Mouse (Mus musculus) neural tube, embryonic 14.5 days (tissue): ENCODE results near the gene Zfc3h1. TPM values are rescaled to one million over a fixed set of nuclear protein-coding genes. Genes with fewer than 3 reads are reported as not detected.

ENCODE experiments used
- ATAC-seq: fragments of 200-750 bp; cut with Nextera tagmentation; 2 replicates; pipeline ENCODE4 v1.8.0; 2017; ENCODE audit warnings: low read depth, mild to moderate bottlenecking, moderate TSS enrichment, moderate library complexity
- H3K27ac ChIP-seq: fragments of 300-500 bp; sonication (generic); 2 replicates; pipeline ENCODE4 v1.5.1; 2014; ENCODE audit warnings: low read depth, mild to moderate bottlenecking, control low read depth, low read length, moderate library complexity, mixed read lengths
- H3K27me3 ChIP-seq: fragments of 300-500 bp; sonication (generic); 2 replicates; pipeline ENCODE4 v1.6.1; 2014; ENCODE audit warnings: low read length; ENCODE audit not compliant: control insufficient read depth, insufficient read depth
- H3K36me3 ChIP-seq: fragments of 300-500 bp; sonication (generic); 2 replicates; pipeline ENCODE4 v1.6.1; 2014; ENCODE audit warnings: low read length, mixed read lengths; ENCODE audit not compliant: control insufficient read depth, insufficient read depth
- H3K4me1 ChIP-seq: fragments of 300-500 bp; sonication (generic); 2 replicates; pipeline ENCODE4 v1.6.1; 2014; ENCODE audit warnings: low read length; ENCODE audit not compliant: control insufficient read depth, insufficient read depth
- H3K4me2 ChIP-seq: fragments of 300-500 bp; sonication (generic); 2 replicates; pipeline ENCODE4 v1.6.1; 2014; ENCODE audit warnings: mild to moderate bottlenecking, low read depth, low read length, control low read depth
- H3K4me3 ChIP-seq: fragments of 300-500 bp; sonication (generic); 2 replicates; pipeline ENCODE4 v1.5.1; 2014; ENCODE audit warnings: low read depth, low read length, control low read depth, mixed read lengths
- H3K9ac ChIP-seq: fragments of 300-500 bp; sonication (generic); replicated peaks from 2 replicates; pipeline ENCODE4 v1.6.1; 2014; ENCODE audit warnings: low read depth, mild to moderate bottlenecking, control low read depth, low read length, mixed read lengths
- H3K9me3 ChIP-seq: fragments of 300-500 bp; sonication (generic); 2 replicates; pipeline ENCODE4 v1.6.1; 2016; ENCODE audit warnings: low read length; ENCODE audit not compliant: control insufficient read depth
- WGBS: fragments of 180-500 bp; shearing (Covaris S2); extraction: QIAGEN DNeasy Blood & Tissue Kit; methylation state at CpG from one replicate; pipeline ENCODE4 v1.1.7; 2014; 5-methylcytosine and 5-hydroxymethylcytosine counted together
- polyA plus RNA-seq: library from polyadenylated mRNA; unstranded; fragments of >200 nt; fragmentation: Nextera tagmentation; extraction: Ambion mirVana; gene quantifications from 2 replicates; pipeline ENCODE4 v1.2.1, GENCODE M21; 2014

Gene Zfc3h1
- polyA plus RNA-seq, 1 experiment from 2014 or later: 26.6 TPM

- no peak overlapping the region for H3K4me3 ChIP-seq
- H3K27ac ChIP-seq: no peak overlapping the region
- WGBS: 86% methylated on average over 2 of the region's 2 CpGs
- no peaks in the 10 kb centered on the region for H3K27me3 ChIP-seq
- peaks cover 21% of the 10 kb centered on the region for H3K4me1 ChIP-seq
- no peaks in the 10 kb centered on the region for H3K36me3 ChIP-seq
- ATAC-seq: no peak
- H3K9me3 ChIP-seq: no peaks in the 10 kb centered on the region
- peak overlapping the region; percentile 67; the same call in 1 of the 2 replicates for H3K4me2 ChIP-seq
- H3K9ac ChIP-seq: no peak overlapping the region
Measured at GRCm38 (mm10) chr10:115381506-115382084, 3.2 kb upstream of the Zfc3h1 start.

- peak overlapping the region; percentile 67 for H3K4me2 ChIP-seq
- no peaks in the 10 kb centered on the region for H3K9me3 ChIP-seq
- H3K4me3 ChIP-seq: peak overlapping the region; percentile 97
- H3K4me1 ChIP-seq: peaks cover 32% of the 10 kb centered on the region
- H3K9ac ChIP-seq: peak overlapping the region; percentile 90; the same call in 1 of the 2 replicates
- H3K36me3 ChIP-seq: no peaks in the 10 kb centered on the region
- 11% methylated on average over 12 of the region's 12 CpGs for WGBS
- peak overlapping the region; percentile 53 for H3K27ac ChIP-seq
- no peak for ATAC-seq
- no peaks in the 10 kb centered on the region for H3K27me3 ChIP-seq
Measured at GRCm38 (mm10) chr10:115382846-115383643, 1.7 kb upstream of the Zfc3h1 start.

DNA sequence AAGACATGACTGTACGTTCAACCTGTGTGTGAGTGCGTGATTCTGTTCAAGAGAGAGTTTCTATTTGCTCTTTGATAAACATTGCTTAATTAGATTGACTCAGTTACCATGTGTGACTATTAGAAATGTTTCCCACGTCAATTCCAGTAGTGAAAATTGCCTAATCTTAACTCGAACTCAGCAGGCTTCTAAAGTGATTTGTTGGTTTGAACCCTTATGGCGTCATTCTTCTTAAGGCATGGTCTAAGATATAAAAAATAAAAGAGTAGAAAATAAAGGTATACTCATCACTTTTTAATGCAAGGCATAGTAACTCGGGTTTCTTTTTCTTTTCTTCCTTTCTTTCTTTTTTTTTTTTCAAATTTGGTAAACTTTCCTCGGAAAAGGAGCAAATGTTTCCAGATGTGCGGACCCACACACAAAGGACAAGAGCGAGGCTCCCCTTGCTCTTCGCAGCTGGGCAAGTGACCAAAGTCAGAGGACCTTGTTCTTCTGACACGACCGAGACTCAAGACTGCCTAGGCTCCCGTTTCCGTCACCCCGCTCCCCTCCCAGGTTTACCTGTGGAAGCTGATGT, 1.0 kb upstream of the Zfc3h1 start:
- Histone ChIP-seq H3K4me3 (peak overlapping the region; percentile 97), H3K27ac (peak overlapping the region; percentile 98), H3K27me3 (no peaks in the 10 kb centered on the region), H3K9ac (peak overlapping the region; percentile 90), H3K4me2 (peak overlapping the region; percentile 67), H3K36me3 (no peaks in the 10 kb centered on the region), H3K4me1 (peaks cover 38% of the 10 kb centered on the region), H3K9me3 (no peaks in the 10 kb centered on the region)
- no peak for ATAC-seq
- WGBS: under 1% methylated on average over 15 of the region's 15 CpGs

DNA sequence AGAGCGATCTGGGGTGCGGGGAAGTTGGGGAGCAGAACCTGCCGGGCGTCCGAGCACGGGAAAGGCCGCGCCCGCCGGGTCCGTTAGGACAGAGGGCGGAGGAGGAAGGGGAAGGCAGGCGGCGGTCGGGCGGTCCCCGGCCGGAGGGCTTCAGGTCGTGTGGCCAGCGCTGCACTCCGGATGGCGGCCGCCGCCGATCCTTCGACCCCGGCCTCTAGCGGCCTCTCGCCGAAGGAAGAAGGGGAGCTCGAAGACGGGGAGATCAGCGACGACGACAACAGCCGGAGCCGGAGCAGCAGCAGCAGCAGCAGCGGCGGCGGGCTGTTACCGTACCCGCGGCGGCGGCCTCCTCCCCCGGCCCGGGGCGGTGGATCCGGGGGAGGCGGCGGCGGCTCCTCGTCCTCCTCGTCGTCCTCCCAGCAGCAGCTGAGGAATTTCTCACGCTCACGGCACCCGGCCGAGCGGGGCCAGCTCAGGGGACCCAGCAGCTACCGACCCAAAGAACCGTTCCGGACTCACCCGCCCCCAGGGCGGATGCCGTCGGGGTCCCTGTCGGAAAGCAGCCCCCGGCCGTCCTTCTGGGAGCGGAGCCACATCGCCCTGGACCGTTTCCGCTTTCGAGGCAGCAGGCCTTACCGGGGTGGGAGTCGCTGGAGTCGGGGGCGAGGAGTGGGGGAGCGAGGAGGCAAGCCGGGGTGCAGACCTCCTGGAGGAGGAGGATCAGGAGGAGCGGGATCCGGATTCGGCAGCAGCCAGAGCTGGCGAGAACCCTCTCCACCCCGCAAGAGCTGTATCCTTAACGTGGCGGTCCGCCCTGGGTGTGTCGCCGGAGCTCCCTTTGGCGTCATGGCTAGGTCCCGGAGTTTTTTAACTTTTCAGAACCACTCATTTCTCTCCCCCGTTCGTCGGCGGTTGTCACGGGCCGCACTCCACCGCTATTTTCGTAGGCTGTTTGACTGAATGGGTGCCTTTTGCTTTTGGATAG, 551 bp downstream of the Zfc3h1 start:
- Histone ChIP-seq H3K4me1 (peaks cover 38% of the 10 kb centered on the region), H3K27me3 (no peaks in the 10 kb centered on the region), H3K27ac (peak overlapping the region; percentile 92), H3K36me3 (no peaks in the 10 kb centered on the region; the same call in 1 of the 2 replicates), H3K4me2 (peak overlapping the region; percentile 74), H3K9ac (peak overlapping the region; percentile 90), H3K4me3 (peak overlapping the region; percentile 97), H3K9me3 (no peaks in the 10 kb centered on the region)
- ATAC-seq: no peak; the same call in 1 of the 2 replicates
- under 1% methylated on average over 80 of the region's 101 CpGs for WGBS

DNA sequence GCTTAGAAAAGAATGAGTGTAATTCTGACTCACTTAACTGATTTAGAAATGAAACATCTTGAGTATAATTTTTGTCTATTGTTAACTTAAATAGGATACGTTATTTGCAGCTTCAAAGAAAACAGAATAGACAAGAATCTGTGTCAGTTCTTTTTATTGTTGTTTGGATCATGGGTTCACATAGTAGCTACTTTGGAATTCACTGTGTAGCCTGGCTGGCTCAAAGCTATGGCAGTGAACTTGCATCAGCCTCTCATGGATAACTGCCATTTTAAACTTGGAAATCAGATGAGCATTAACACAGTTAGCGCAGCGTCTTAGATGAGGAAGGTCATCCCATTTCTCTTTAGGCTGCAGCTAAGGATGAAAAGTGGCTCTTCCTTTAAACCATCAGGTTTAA, 3.1 kb downstream of the Zfc3h1 start:
- Histone ChIP-seq H3K27ac (no peak overlapping the region), H3K4me3 (no peak overlapping the region), H3K27me3 (no peaks in the 10 kb centered on the region), H3K4me1 (peaks cover 30% of the 10 kb centered on the region), H3K9ac (0 out of 2 replicates have a peak overlapping the region, but pooled peaks have one; percentile 18), H3K36me3 (peaks cover 8% of the 10 kb centered on the region; the same call in 1 of the 2 replicates), H3K9me3 (no peaks in the 10 kb centered on the region), H3K4me2 (peak overlapping the region; percentile 26)
- WGBS: 84% methylated on average over 3 of the region's 3 CpGs
- no peak for ATAC-seq

DNA sequence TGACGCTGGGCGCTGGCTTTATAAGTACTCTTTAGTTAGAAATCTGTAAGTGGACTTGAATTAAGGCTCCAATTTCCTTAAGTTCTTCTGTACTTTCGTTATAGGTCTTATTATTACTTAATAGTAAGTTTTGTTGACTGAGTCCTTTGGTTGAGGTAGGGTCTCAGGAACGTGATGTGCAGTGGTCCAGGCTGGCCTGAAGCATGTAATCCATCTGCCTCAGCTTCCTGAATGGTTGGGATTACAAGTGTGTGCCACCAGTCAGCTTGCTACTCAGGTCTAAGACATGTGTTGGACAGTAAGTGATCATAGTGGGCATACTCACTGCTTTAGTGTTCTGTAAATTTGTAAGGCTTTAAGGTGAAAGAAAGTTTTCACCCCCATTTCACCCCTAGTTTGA, 6.3 kb downstream of the Zfc3h1 start:
- Histone ChIP-seq H3K4me3 (no peak overlapping the region), H3K36me3 (peaks cover 8% of the 10 kb centered on the region; the same call in 1 of the 2 replicates), H3K9ac (no peak overlapping the region), H3K27ac (no peak overlapping the region), H3K4me2 (no peak overlapping the region), H3K4me1 (peaks cover 25% of the 10 kb centered on the region), H3K27me3 (no peaks in the 10 kb centered on the region), H3K9me3 (no peaks in the 10 kb centered on the region)
- 92% methylated on average over 4 of the region's 4 CpGs for WGBS
- no peak for ATAC-seq

DNA sequence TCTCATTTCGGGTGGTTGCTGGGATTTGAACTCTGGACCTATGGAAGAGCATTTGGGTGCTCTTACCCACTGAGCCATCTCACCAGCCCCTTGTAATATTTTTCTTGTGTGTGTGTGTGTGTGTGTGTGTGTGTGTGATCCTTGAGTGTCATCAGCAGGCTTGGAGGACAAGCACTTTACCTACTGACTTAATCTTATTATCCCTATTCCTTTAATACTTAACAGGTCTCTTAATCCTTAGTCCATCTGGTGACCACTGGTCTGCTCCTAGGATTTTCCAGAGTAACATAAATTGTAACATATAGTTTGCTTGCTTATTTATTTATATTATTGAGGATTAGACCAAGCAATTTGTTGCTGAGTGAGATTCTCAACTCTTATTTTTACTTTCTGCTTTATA, 7.1 kb downstream of the Zfc3h1 start:
- WGBS: 85% methylated on average over 1 of the region's 1 CpGs
- H3K4me2 ChIP-seq: no peak overlapping the region
- no peaks in the 10 kb centered on the region for H3K27me3 ChIP-seq
- no peak for ATAC-seq
- peaks cover 17% of the 10 kb centered on the region for H3K4me1 ChIP-seq
- no peak overlapping the region for H3K4me3 ChIP-seq
- H3K9me3 ChIP-seq: no peaks in the 10 kb centered on the region
- H3K9ac ChIP-seq: no peak overlapping the region
- H3K36me3 ChIP-seq: peaks cover 8% of the 10 kb centered on the region; the same call in 1 of the 2 replicates
- H3K27ac ChIP-seq: no peak overlapping the region

DNA sequence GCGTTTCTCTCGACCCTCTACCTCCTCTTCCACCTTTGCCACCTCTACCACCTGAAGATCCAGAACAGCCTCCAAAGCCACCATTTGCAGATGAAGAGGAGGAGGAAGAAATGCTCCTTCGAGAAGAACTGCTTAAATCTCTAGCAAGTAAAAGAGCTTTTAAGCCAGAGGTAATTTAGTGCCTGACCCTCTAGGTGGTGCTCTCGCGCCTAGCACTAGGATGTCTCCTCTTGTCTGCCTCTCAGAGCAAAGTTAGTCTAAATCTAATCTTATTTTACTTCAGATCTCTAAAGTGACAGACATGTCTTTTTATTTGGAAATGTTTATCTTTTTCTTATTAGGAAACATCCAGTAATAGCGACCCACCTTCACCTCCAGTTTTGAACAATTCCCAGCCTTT, 21.6 kb downstream of the Zfc3h1 start:
- Histone ChIP-seq H3K27me3 (no peaks in the 10 kb centered on the region), H3K9ac (no peak overlapping the region), H3K4me2 (no peak overlapping the region), H3K27ac (no peak overlapping the region), H3K4me3 (no peak overlapping the region), H3K4me1 (no peaks in the 10 kb centered on the region), H3K36me3 (peaks cover 53% of the 10 kb centered on the region), H3K9me3 (no peaks in the 10 kb centered on the region)
- 74% methylated on average over 6 of the region's 6 CpGs for WGBS
- no peak for ATAC-seq
